Mouse (Mus musculus) CD4-positive naive resting alpha-beta T cell, adult 57 days (primary cell): ENCODE data around the gene Pisd. TPM values are rescaled to one million over a fixed set of nuclear protein-coding genes. Genes with fewer than 3 reads are reported as not detected.

ENCODE experiments used
- total RNA-seq: library from RNA; stranded (reverse); gene quantifications from one replicate; pipeline ENCODE4 v1.2.4, GENCODE M21; 2023

The Pisd gene
- 40.9 TPM for total RNA-seq

GRCm38 (mm10) chr5:32785313-32785915, at the start of gene Pisd:
Gene Pisd, minus strand, starts transcription at chr5:32785646.

GRCm38 (mm10) chr5:32827009-32827408, 41.6 kb upstream of the Pisd start, which contains the start of gene Gm20671:
Gene Gm20671, minus strand, starts transcription at chr5:32827109.

Other genes with a start within 250 kb of the Pisd start
- 2.2 TPM for gene Yes1, start 174.5 kb downstream of the Pisd start, total RNA-seq
- gene Gm20671, start 41.5 kb upstream of the Pisd start, total RNA-seq = not detected
- 47.7 TPM for gene Prr14l, start 68.6 kb upstream of the Pisd start, total RNA-seq
- gene Depdc5, start 78.1 kb upstream of the Pisd start, total RNA-seq = 56.3 TPM
- gene Ywhah, start 233.2 kb upstream of the Pisd start, total RNA-seq = 123 TPM